Mouse (Mus musculus) heart, postnatal 0 days (tissue): ENCODE data around the gene Raly.

Source experiments
- CTCF ChIP-seq: IDR thresholded peaks from 2 replicates; pipeline ENCODE4 v1.5.1; 2016; ENCODE audit warnings: antibody characterized with exemption, control low read depth, low read depth
- EP300 ChIP-seq: IDR thresholded peaks from 2 replicates; pipeline ENCODE4 v1.6.1; 2016; ENCODE audit warnings: antibody characterized with exemption, low read depth

- no peak for TF ChIP-seq EP300
- TF ChIP-seq CTCF, result no peak
These were observed 25.3 kb upstream of the Raly start for GRCm38 (mm10) chr2:154765554-154766008.
